Mouse (Mus musculus): ENCODE measurements around the gene Eme1.

- TF ChIP-seq MAX (IDR thresholded peaks at IDR 0.05), result no peak
- no peak for TF ChIP-seq CTCF (IDR thresholded peaks at IDR 0.05; ENCODE audit: control insufficient read depth, insufficient read depth, insufficient read length)
- no peak for TF ChIP-seq MYOD1 (IDR thresholded peaks at IDR 0.05; ENCODE audit: control insufficient read depth, insufficient read length, low read depth)
- TF ChIP-seq USF1 (IDR thresholded peaks at IDR 0.05; ENCODE audit: low read depth), result no peak
- TF ChIP-seq CEBPB (IDR thresholded peaks at IDR 0.05; ENCODE audit: low read depth), result no peak
- TF ChIP-seq MYOG (IDR thresholded peaks at IDR 0.05; ENCODE audit: control insufficient read depth, extremely low read depth, insufficient read length), result no peak
Measured at GRCm38 (mm10) chr11:94600447-94600846, 53.3 kb downstream of the Eme1 start.

Measured in C2C12 (cell line).